Mouse (Mus musculus) heart, embryonic 16.5 days (tissue): ENCODE results near the gene Apof. TPM values are rescaled to one million over a fixed set of nuclear protein-coding genes. Genes with fewer than 3 reads are reported as not detected.
A peak's percentile ranks its signal among the peaks of the same experiment; 100 is the strongest.
"Not testable (repeated sequence)": the region's sequence is repeated elsewhere in the genome, so short reads cannot be mapped to it uniquely, and the experiment has no call there.

Experiments
- ATAC-seq: fragments of 200-750 bp; cut with Nextera tagmentation; replicated peaks from 2 replicates; pipeline ENCODE4 v1.8.0; 2017; ENCODE audit warnings: moderate number of reproducible peaks; ENCODE audit not compliant: insufficient read depth, low FRiP score; ENCODE audit errors: extremely low read depth
- H3K27ac ChIP-seq: fragments of 300-500 bp; sonication (generic); 2 replicates; pipeline ENCODE4 v1.5.1; 2014; ENCODE audit warnings: mild to moderate bottlenecking, low read length, control low read depth, moderate library complexity
- H3K27me3 ChIP-seq: fragments of 300-500 bp; sonication (generic); 2 replicates; pipeline ENCODE4 v1.6.1; 2014; ENCODE audit warnings: low read length, mixed read lengths; ENCODE audit not compliant: control insufficient read depth, insufficient read depth
- H3K36me3 ChIP-seq: fragments of 300-500 bp; sonication (generic); 2 replicates; pipeline ENCODE4 v1.6.1; 2014; ENCODE audit not compliant: control insufficient read depth, insufficient read depth
- H3K4me1 ChIP-seq: fragments of 300-500 bp; sonication (generic); 2 replicates; pipeline ENCODE4 v1.6.1; 2014; ENCODE audit warnings: low read length, mixed read lengths; ENCODE audit not compliant: control insufficient read depth, insufficient read depth
- H3K4me2 ChIP-seq: fragments of 300-500 bp; sonication (generic); 2 replicates; pipeline ENCODE4 v1.6.1; 2014; ENCODE audit warnings: low read depth, mild to moderate bottlenecking, control low read depth, low read length
- H3K4me3 ChIP-seq: fragments of 300-500 bp; sonication (generic); 2 replicates; pipeline ENCODE4 v1.5.1; 2014; ENCODE audit warnings: mild to moderate bottlenecking, control low read depth, low read length
- H3K9ac ChIP-seq: fragments of 300-500 bp; sonication (generic); 2 replicates; pipeline ENCODE4 v1.6.1; 2014; ENCODE audit warnings: low read length, control low read depth
- H3K9me3 ChIP-seq: fragments of 300-500 bp; sonication (generic); replicated peaks from 2 replicates; pipeline ENCODE4 v1.6.1; 2016; ENCODE audit warnings: low read length; ENCODE audit not compliant: control insufficient read depth
- WGBS: fragments of 180-500 bp; shearing (Covaris S2); extraction: QIAGEN DNeasy Blood & Tissue Kit; methylation state at CpG from one replicate; pipeline ENCODE4 v1.1.7; 2014; 5-methylcytosine and 5-hydroxymethylcytosine counted together
- polyA plus RNA-seq: library from polyadenylated mRNA; unstranded; fragments of >200 nt; fragmentation: Nextera tagmentation; extraction: Ambion mirVana; gene quantifications from 2 replicates; pipeline ENCODE4 v1.2.1, GENCODE M21; 2015

The Apof gene
- polyA plus RNA-seq, 1 experiment from 2014 or later: 0.26 TPM

DNA sequence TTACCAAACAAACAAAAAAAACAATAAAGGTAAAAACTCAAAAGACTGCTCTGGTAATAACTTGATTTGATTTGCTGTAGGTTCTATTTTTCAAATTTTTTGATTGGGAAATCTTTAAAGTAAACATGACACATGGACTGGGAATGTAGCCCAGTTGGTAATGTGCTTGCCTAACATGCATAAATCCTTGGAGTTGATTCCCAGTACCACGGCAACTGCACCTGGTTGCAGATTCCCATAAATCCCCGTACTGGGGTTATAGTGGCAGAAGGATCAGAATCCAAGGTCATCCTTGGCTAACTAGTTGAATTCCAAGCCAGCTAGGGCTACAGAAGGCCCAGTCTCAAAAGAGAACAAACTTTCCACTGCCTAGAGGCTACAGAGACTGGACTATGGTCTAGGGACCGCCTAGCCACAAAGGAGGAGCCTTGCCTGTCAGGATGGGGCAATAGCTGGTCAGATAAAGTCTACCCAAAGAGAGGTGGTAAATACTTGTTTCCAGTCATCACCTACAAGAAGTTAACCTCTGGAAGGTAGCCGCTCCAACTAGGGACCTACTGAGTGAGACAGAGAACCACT lies 14.7 kb upstream of the Apof start, which contains the start of gene Apon:
Gene Apon (plus strand): TSS at position 420 of the 579 bp plus-strand sequence.
- Histone ChIP-seq H3K9ac (no peak within 1 kb of the TSS), H3K4me1 (no peaks in the 10 kb centered on the region), H3K27me3 (no peaks in the 10 kb centered on the region), H3K27ac (no peak within 1 kb of the TSS), H3K36me3 (peaks cover 32% of the 10 kb centered on the region), H3K9me3 (no peaks in the 10 kb centered on the region), H3K4me2 (no peak within 1 kb of the TSS), H3K4me3 (no peak within 1 kb of the TSS)
- 83% methylated on average over 4 of the region's 4 CpGs for WGBS
- no peak for ATAC-seq

DNA sequence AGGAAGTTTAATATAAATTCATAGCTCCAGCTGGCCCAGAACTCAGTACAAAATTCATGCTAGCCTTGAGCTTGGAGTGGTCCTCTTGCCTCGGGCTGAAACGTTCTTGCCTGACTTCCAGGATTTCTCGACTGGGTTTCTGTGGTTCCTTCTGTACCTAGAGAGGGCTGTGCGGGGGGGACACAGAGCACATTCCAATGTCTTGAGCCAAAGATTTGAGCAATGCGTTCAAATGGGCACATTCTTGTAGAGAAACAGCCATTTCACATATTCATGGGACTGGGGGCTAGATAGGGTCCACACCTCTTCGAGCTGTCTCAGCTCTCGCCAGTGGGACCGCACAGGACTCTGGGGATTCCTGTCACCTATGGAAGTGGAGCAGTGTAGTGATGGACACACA lies 12.5 kb upstream of the Apof start:
- no peak overlapping the region for H3K4me3 ChIP-seq
- no peaks in the 10 kb centered on the region for H3K9me3 ChIP-seq
- no peak overlapping the region for H3K4me2 ChIP-seq
- no peaks in the 10 kb centered on the region for H3K27me3 ChIP-seq
- H3K27ac ChIP-seq: no peak overlapping the region
- peaks cover 17% of the 10 kb centered on the region; the same call in 1 of the 2 replicates for H3K36me3 ChIP-seq
- 78% methylated on average over 8 of the region's 8 CpGs for WGBS
- H3K4me1 ChIP-seq: no peaks in the 10 kb centered on the region
- H3K9ac ChIP-seq: no peak overlapping the region
- ATAC-seq: no peak

DNA sequence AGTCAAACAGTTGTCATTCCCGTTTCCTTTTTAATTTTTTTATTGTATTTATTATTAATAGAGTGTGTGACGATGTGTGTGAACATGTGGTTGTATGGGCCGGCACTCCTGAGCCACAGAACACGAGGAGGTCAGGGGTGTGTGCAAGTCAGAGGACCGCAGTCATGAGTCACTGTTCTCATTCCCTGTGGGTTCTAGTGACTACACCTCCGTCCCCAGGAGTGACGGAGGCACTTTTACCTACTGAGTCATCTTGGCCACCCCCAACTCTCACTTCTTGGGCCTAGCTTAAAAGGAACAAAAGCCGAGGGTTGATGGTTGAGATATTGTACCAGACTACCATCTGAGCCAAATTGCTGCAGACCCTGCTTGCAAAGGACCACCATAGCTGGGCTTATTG lies 12.1 kb upstream of the Apof start:
- Histone ChIP-seq H3K4me1 (no peaks in the 10 kb centered on the region), H3K36me3 (peaks cover 15% of the 10 kb centered on the region; the same call in 1 of the 2 replicates), H3K27ac (no peak overlapping the region), H3K4me2 (no peak overlapping the region), H3K9ac (no peak overlapping the region), H3K27me3 (no peaks in the 10 kb centered on the region), H3K9me3 (no peaks in the 10 kb centered on the region), H3K4me3 (no peak overlapping the region)
- WGBS: 78% methylated on average over 8 of the region's 8 CpGs
- no peak for ATAC-seq

DNA sequence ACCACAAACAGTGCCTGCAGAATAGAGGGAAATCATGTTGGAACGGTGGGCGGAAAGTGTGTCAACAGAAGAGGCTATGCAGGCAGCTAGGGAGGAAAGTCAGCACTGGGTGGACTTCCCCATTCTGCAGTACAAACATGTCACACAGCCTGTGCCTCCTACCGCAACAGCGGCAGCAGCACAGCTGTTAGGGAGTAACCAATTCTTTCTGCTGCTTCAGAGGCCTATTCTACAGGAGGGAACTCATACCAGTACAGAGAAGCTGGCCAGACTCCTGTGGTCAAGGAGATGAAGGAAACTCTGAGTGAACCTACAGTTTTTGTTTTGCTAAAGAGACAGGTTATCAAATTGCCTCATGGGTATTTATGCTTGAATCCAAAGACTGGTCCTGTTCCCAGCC lies 9.5 kb upstream of the Apof start:
- H3K27ac ChIP-seq: no peak overlapping the region
- ATAC-seq: no peak
- WGBS: 66% methylated on average over 4 of the region's 4 CpGs
- no peak overlapping the region for H3K9ac ChIP-seq
- H3K4me2 ChIP-seq: no peak overlapping the region
- H3K36me3 ChIP-seq: no peaks in the 10 kb centered on the region
- no peaks in the 10 kb centered on the region for H3K27me3 ChIP-seq
- no peaks in the 10 kb centered on the region for H3K9me3 ChIP-seq
- no peaks in the 10 kb centered on the region for H3K4me1 ChIP-seq
- H3K4me3 ChIP-seq: no peak overlapping the region

DNA sequence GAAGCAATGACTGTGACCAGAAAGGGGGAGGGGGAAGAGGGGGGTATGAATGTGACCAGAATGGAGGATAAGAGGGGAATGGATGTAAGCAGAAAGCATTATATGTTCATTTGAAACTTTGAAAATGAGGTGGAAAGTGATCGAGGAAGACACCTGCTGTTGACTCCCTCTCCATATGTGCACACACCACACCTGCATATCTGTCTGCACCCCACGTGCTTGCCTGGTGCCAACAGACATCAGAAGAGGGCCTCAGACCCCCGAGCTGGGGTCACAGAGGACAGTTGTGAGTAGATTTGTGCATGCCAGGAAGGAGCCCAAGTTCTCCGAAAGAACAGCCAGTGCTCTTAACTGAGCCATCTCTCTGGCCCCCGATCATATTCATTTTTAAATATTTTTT lies 8.5 kb upstream of the Apof start:
- 78% methylated on average over 5 of the region's 5 CpGs for WGBS
- H3K4me1 ChIP-seq: no peaks in the 10 kb centered on the region
- H3K27me3 ChIP-seq: no peaks in the 10 kb centered on the region
- no peaks in the 10 kb centered on the region for H3K9me3 ChIP-seq
- H3K4me3 ChIP-seq: no peak overlapping the region
- H3K27ac ChIP-seq: no peak overlapping the region
- no peaks in the 10 kb centered on the region for H3K36me3 ChIP-seq
- ATAC-seq: no peak
- no peak overlapping the region for H3K4me2 ChIP-seq
- no peak overlapping the region for H3K9ac ChIP-seq

DNA sequence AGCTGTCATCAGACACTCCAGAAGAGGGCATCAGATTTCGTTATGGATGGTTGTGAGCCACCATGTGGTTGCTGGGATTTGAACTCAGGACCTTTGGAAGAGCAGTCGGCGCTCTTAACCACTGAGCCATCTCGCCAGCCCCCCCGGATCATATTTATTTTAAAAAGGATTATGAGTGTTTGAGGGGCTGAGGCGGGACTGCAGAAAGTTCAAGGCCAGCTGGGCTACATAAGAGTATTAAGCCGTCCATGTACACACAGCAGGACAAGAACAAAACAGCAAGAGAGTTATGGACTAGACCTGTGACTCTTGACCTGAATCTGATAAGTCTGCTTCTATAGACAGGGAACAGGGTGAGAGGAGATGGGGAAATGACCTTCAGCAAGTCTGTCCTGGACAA lies 8.1 kb upstream of the Apof start:
- not testable (repeated sequence) for H3K9me3 ChIP-seq, H3K27me3 ChIP-seq, H3K36me3 ChIP-seq, H3K27ac ChIP-seq, H3K4me3 ChIP-seq, ATAC-seq, H3K4me1 ChIP-seq, H3K9ac ChIP-seq, H3K4me2 ChIP-seq
- WGBS: 85% methylated on average over 7 of the region's 7 CpGs

DNA sequence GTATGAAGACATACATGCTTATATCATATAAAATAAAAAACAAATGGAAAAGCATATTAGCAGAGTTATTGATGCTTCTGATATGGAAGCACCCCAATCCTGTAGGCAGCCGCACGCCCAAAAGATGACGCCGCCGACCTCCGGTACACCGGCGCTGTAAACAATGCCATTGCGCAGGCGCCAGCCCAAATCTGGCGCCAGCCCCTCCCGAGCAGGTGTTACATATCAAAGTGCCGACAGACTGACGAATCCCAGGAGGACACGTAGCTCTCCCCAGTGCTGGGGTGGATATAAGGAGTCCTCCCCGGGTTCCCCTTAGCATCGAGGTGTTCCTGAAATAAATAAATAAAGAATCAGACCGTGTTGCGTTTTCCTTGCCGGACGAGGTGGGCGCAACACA lies 6.2 kb upstream of the Apof start:
- Histone ChIP-seq H3K36me3 (no peaks in the 10 kb centered on the region), H3K27me3 (no peaks in the 10 kb centered on the region), H3K4me1 (no peaks in the 10 kb centered on the region), H3K4me2 (peak overlapping the region; percentile 36; the same call in 1 of the 2 replicates), H3K9me3 (no peaks in the 10 kb centered on the region), H3K9ac (no peak overlapping the region), H3K4me3 (peak overlapping the region; percentile 20; the same call in 1 of the 2 replicates), H3K27ac (no peak overlapping the region)
- ATAC-seq: no peak; the same call in 1 of the 2 replicates
- WGBS: 56% methylated on average over 22 of the region's 22 CpGs

DNA sequence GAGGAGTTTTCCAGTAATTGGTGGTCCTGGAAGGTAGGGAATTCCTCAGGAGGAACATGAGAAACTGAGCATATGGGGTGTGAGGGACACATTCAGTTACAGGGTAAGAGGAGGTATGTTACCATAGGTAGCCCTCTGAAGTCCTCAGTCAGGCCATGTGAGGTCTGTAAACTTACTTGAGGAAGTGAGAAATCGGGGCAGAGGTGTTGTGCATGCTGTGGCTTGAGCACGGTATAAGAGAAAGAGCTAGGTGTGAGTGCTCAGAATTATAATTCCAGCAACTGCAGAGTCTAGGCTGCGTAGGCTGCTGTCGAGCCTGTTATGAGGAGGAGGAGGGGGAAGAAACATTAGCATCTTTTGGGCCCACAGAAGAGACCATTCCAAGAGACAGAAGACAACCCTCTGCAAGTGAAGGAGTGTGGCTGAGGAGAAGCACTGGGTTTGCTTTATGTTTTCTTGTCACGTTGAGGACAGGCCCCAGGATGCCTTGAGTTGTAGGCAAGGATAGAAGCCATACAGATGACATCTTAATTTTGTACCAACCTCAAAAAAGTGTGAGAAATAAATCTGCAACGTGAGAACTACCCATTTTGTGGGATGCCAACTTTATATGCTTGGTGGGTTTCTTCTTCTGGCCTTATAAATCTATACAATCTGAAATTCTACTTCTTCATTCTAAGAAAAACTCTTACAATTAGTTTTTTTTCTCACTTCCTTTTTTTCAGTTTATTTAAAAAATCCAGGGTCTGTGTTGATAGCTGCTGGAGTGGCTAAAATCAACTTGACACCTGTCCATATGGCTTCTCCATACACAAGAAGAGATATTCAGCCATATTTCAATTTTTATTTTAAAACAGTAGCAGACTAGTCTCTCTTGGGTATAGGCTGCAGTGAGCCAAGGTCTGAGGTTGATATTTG lies 4.8 kb upstream of the Apof start:
- no peak for ATAC-seq
- Histone ChIP-seq H3K36me3 (no peaks in the 10 kb centered on the region), H3K27me3 (no peaks in the 10 kb centered on the region), H3K27ac (no peak overlapping the region), H3K9me3 (no peaks in the 10 kb centered on the region), H3K4me3 (no peak overlapping the region), H3K4me1 (no peaks in the 10 kb centered on the region), H3K4me2 (no peak overlapping the region), H3K9ac (no peak overlapping the region)
- WGBS: 74% methylated on average over 6 of the region's 6 CpGs

DNA sequence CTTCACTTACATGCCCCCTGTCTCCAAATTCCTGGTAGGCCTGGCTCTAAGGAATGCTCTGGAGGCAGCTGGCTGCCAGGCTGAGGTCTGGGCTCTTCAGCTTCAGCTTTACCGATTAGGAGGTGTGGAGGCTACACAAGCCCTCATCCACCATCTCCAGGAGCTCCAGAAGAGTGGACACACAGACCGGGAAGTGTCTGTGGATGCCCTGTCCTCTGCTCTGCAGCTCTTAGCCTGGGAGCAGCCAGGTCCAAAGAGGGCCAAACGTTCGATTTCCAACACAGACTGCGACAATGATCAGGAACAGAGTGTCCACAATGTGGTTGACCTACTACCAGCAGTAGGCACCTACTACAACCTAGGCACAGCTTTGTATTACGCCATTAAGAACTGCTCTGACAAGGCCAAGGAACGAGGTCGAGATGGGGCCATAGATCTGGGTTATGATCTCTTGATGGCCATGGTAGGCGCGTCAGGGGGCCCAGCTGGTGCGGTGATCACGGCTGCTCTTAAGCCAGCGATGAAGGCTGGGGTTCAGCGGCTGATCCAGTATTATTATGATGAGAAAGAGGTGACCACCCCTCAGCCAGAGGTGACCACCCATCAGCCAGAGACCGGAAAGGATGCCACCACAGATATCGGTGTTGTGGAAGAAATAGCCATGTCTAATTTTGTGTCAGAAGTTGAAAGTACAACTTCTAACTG lies 887 bp downstream of the Apof start:
- WGBS: 86% methylated on average over 16 of the region's 16 CpGs
- H3K27ac ChIP-seq: no peak overlapping the region
- H3K36me3 ChIP-seq: no peaks in the 10 kb centered on the region
- peak overlapping the region; percentile 80; the same call in 1 of the 2 replicates for H3K4me2 ChIP-seq
- peak overlapping the region; percentile 88 for H3K9ac ChIP-seq
- no peak overlapping the region for H3K4me3 ChIP-seq
- peaks cover 14% of the 10 kb centered on the region for H3K4me1 ChIP-seq
- H3K9me3 ChIP-seq: no peaks in the 10 kb centered on the region
- no peak for ATAC-seq
- no peaks in the 10 kb centered on the region for H3K27me3 ChIP-seq
